Mouse (Mus musculus) adrenal gland, postnatal 4 days (tissue): Measurements from ENCODE around the gene Gnai1. TPM values are rescaled to one million over a fixed set of nuclear protein-coding genes. Genes with fewer than 3 reads are reported as not detected.
"Not testable (repeated sequence)": the region's sequence is repeated elsewhere in the genome, so short reads cannot be mapped to it uniquely, and the experiment has no call there.

Source experiments
- DNase-seq, 2 experiments: peaks; one replicate each; pipeline ENCODE4 v3.0.0; 2021 to 2022; ENCODE audit warnings: low spot score in 2 of 2, mixed read lengths in 2 of 2
- long read RNA-seq, 2 experiments: library from polyadenylated mRNA; stranded (forward); transcript quantifications; one replicate each; pipeline ENCODE4 v2.0.0; 2021
- total RNA-seq, 2 experiments: library from RNA; stranded (reverse); gene quantifications; 2 replicates each; pipeline ENCODE4 v1.2.3; 2021

Gene Gnai1
- 10 to 100 TPM; 17.6 to 21.1 TPM for total RNA-seq
- long read RNA-seq, experiment 1, transcript Gnai1-201 (8 exons, 3,135 nt) = major isoform, 17 of 17 reads
- long read RNA-seq, experiment 1, partial matches to known transcripts = 0 of 17 reads
- long read RNA-seq, experiment 1, other reads (novel, unspliced or antisense) = 0 of 17 reads
- long read RNA-seq, experiment 2, transcript Gnai1-201 (8 exons, 3,135 nt) = major isoform, 63 of 74 reads
- long read RNA-seq, experiment 2, partial matches to known transcripts = 6 of 74 reads
- long read RNA-seq, experiment 2, other reads (novel, unspliced or antisense) = 5 of 74 reads

DNA sequence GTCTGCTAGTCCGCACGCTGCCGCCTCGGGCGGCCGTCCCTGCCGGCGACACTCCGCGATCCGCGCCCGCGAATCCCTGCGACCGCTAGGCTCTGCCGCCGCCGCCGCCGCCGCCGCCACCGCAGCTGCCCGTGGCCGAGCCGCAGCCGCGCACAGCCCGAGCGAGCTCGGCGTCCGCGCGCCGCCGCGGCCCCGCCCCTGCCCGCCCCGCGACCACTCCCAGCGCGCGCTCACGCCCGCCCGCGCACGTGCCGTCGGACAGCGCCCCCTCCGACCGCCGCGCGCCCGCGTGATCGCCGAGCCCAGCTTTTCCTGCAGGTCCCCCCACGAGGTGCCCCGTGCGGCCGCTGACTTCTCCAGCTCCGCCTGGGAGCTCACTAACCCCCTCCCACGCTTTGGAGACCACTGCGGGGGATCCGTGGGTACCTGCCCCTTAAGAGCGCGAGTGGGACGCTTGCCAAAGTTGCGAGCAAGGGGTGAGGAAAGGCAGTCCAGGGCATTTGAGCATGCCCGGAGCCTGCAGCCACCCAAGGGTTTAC is at the start of gene Gnai1:
Gnai1 (minus strand) TSS at position 75 of the 539 bp plus-strand sequence.
- DNase-seq = peak; percentile 56 to 58

GRCm38 (mm10) chr5:18367864-18368263 is 7.7 kb upstream of the Gnai1 start:
- DNase-seq = no peak

DNA sequence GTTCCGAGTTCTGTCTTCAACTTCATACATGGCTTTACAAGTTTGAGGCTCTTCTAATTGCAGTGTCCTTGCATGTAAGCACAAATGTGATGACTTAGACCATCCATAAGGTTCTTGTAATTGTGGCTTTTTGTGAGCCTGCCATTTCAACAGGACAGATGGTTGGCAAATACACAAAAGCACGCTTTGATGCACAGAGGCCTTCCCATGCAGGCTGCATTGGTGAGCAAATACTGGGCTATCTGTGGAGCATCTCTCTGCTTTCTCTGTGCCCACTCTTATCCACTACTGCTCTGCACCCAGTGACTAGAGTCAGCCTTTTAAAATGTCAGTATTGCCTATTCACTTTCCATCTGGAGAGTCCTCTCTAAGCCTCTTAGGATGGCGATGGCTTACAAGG is 5.3 kb upstream of the Gnai1 start:
- no peak for DNase-seq

GRCm38 (mm10) chr5:18360956-18361355 is 801 bp upstream of the Gnai1 start:
- no peak for DNase-seq

DNA sequence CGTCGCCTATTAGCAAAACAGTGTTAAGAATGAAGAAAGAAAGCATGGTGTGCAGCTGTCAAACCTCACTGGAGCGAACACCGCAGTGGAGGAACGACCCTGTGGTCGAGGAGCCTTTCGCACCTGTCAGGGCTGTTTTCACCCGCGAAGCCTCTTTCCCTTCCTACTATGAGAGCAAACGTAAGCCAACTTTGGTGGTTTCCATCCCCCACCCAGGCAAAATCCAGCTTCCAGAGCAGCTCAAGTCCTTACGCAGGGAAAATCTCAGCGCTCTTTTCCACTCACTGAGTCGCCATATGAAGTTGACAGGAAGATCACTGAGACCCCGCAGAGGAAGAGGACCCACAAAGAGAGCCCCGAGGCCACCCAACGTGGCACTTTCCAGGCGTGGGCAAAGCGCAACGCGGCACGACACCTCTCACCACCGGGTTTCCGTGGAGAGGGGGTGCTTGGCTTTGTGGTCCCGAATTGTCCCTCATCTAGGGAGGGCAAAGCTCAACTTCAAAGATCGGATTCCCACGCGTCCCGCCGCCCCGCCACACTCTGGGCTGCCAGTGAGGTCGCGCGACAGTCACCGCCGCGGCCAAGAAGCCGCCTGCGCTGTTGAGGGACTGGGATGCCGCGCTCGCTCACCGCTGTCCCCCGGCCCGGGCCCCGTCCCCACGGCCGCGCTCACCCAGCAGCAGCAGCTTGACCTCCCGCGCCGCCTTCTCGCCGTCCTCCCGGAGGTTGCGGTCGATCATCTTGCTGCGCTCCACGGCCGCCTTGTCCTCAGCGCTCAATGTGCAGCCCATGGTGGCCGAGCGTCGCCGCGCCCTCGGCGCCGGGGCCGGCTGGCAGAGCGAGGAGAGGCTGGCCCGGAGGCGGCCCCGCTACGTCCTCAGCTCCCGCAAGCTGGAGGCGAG is 527 bp downstream of the Gnai1 start:
- DNase-seq = peak; percentile 9 to 27

DNA sequence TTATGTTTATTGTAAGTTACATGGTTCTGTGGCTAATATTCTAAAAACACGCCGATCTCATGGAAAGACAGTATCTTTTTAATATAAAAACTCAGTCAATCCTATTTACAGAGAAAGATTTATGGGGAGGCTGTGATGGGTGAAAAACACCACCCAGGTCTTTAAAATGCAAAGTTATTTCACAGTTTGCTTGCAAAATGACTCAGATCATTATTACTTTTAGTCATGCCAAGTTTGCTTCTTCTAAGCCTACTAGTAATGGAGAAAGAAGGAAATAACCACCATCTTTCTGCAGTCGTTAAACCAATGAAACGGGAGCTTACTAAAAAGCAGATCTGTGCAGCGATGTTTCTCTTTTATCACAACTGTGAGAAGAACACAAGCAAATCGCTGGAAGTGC is 1.4 kb downstream of the Gnai1 start:
- DNase-seq = no peak

- no peak for DNase-seq
These were observed 2.0 kb downstream of the Gnai1 start for GRCm38 (mm10) chr5:18358191-18358590.

DNA sequence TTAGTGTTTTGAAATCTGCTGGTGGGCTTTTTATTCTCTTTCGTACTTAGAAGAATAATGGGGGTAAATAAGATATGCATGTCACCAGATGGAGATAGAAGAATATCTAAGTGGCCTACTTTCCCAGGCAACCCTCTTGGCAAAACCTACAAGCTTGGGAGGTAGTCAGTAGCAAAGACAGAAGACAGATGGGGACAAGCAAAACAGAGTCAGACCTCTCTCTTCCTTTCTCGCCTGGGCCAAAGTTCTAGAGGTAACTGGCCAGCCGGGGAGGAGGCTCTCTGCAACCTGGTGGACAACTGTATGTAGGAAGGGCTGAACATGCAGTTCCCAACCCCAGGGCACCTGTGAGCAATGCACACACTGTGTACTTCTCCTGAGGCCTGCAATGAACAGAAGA is 12.9 kb downstream of the Gnai1 start:
- DNase-seq = no peak

DNA sequence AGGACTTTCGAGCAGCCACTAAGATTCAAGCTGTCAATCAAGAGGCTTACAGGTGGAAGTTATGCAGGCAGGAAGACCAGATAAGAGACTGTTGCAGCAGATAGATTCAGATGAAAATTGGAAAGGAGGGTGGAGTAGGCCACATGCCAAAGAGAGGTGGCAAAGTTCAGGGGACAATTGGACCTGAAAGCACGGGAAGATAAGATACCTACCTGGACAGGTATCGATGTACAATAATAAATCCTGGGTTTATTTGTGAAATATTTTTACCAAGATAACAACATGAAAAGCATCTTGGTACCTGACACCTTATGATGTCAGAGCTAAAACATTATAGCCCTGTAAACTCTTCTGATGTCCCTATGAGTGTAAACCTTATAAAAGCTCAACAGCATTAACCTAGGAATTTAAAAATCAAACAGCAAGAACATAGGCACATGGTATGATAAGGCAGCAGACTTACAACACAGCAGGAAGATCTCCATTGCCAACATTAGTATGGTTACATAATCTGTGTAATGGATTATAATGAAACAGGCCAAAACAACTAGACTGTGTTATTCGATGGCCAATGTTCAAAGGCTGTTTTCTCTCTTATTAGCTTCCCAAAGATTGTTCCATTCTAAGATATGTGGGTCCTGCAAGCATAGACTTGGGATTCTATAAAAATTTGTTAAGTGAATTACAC is 16.6 kb downstream of the Gnai1 start:
- no peak for DNase-seq

DNA sequence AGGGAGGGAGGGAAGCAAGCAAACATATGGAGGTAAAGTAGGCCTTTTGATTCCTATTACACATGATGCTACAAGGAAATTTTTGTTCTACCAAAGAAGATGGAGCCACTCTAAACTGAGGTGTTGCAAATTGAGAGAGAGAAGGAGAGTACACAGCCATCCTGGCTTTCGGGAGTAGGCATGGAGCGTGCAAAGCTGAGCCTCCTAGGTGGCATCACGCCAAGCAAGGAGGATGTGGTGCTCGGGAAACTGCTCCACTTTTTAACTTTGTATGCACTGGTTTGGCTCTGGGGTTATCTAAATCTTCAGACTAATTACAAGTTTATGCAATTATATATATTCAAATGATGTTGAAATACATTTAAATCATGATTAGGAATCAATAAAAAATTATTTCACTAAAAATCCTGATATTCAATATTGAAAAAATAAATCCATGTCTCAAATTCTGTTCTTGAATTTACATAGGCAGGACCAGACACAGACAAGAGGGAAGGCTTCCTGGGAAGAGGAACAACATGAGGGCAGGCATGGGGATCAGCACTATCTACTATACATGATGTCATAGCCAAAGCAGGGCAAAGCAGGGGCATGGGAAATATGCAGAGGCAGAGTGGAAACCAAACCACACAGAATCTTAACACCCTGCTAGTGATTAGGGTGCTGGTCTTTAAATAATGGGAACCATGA is 17.2 kb downstream of the Gnai1 start:
- DNase-seq = no peak

DNA sequence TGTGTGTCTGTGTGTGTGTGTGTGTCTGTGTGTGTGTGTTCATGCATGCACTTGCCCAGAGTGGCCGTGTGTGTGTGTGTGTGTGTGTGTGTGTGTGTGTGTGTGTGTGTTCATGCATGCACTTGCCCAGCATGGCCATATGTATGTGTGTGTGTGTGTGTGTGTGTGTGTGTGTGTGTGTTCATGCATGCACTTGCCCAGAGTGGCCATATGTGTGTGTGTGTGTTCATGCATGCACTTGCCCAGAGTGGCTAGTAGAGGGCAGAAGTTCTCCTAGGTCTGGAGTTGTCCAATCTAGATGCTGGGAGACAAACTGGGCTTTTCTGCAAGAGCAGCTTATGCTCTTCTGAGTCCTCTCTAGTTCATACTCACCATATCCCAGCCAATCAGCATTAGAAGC is 18.3 kb downstream of the Gnai1 start:
- not testable (repeated sequence) for DNase-seq

DNA sequence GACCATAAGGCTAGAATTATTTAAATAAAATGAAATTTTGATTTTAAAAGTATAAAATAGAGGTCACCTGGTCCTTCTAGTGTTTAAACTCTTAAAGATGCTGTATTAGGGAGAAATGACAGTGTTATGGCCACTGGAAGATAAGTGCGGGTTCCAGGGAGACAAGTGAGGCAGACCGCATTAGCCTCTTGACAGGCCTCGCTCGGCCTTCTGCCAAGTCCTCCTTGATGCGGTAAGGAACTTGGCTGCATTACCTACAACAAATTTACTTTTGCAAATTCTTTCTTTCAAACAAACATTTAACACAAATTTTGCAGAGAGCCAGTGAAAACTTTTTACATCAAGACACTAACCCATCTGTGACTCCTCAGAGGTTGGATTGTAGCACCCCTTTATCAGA is 27.9 kb downstream of the Gnai1 start:
- no peak for DNase-seq

GRCm38 (mm10) chr5:18330726-18331125 is 29.4 kb downstream of the Gnai1 start:
- DNase-seq = no peak

- DNase-seq = no peak
These were observed 34.0 kb downstream of the Gnai1 start for GRCm38 (mm10) chr5:18326159-18326558.

GRCm38 (mm10) chr5:18323534-18323933 is 36.6 kb downstream of the Gnai1 start:
- DNase-seq = no peak

- DNase-seq = no peak
These were observed 38.5 kb downstream of the Gnai1 start for GRCm38 (mm10) chr5:18321661-18322060.

DNA sequence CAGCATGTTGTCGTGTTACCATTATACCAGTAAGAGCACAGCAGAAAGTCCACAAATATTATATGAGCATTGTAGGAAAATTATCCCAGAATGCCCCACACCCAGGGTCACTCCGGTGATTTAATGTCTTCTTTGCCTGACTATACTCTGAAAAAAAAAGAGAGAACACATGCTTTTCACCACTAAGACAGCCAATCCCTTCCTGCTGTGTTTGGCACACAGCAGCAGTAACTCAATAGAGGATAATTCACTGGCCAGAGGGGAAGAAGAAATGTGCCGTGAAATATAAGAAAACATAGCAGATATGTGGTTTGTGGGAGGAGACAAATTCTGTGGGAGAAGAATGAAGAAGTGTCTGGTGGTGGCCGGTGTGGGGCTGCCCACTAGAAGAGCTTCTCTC is 41.3 kb downstream of the Gnai1 start:
- no peak for DNase-seq

DNA sequence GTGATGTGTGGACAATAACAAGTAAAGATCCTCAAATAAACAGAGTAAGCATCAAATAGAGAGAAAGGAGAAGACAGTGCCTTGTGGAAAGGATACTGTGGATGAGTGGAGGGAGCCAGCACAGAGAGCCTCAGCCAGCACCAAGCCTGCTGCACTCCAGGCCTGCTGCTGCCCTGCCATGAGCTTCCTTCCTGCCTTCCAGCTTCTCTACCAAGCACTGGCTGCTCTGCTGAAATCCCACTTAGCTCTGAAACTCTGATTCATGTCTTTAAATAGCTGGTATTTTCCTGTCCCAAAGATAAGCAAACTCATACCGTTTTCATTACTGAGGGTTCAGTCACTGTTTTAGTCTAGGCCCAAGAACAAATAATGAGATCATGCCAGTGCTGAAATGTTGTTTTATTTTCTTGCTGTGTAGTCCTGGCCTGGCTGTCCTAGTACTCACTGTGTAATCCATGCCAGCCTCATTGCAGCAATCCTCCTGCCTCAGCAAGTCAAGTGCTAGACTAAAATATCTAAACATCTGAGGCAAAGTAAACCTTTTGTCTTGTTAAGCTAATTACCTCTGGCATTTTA is 52.8 kb downstream of the Gnai1 start:
- DNase-seq = no peak

DNA sequence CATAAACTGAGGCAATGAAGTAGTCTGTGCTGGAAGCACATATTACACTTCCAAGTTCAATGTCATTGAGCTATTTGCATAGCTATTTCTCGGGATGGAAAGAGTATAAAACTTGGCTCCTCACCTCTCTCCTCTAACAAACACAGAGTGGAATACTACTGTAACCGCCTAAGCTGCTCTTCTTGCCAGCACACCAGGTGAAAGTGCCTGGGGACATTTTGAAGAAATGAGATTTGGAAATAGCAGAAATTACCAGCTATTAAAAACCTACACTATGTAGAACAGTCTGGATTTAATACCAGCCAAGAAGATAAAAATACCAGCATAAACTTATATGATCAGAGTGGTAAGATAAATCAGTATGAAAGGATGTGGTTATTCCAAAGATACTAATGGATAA is 63.6 kb downstream of the Gnai1 start:
- DNase-seq = no peak

DNA sequence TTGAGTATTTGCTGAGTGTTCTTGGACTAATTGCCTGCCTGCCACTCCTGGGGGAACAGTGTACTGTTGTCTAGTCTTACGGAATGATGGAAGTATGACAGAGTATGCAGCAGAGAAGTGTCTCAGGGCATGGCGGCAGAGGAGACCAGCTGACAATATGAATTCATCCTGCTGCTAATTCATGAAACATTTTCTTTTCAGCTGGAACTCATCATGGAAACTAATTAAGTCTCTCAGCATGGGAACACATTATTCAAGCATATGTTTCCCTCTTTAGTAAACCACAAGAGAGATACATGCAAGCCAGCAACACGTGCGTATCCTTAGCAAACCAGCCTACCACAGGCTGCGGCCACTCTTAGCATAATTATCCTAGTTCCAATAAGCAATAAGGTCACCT is 67.4 kb downstream of the Gnai1 start:
- no peak for DNase-seq

- DNase-seq = no peak
These were observed 70.6 kb downstream of the Gnai1 start for GRCm38 (mm10) chr5:18289530-18289929.
